Mouse (Mus musculus) colon, adult 2 months (tissue): ENCODE results near the gene U2surp. TPM values are rescaled to one million over a fixed set of nuclear protein-coding genes. Genes with fewer than 3 reads are reported as not detected.

Source experiments
- polyA plus RNA-seq: library from polyadenylated mRNA; depleted of rRNA; stranded (reverse); fragments of >200 nt; gene quantifications from 2 replicates; pipeline ENCODE4 v1.2.3, GENCODE M21; 2012; rRNA removed

The U2surp gene
- polyA plus RNA-seq, result 1.2 and 1.6 TPM in 2 replicates

DNA sequence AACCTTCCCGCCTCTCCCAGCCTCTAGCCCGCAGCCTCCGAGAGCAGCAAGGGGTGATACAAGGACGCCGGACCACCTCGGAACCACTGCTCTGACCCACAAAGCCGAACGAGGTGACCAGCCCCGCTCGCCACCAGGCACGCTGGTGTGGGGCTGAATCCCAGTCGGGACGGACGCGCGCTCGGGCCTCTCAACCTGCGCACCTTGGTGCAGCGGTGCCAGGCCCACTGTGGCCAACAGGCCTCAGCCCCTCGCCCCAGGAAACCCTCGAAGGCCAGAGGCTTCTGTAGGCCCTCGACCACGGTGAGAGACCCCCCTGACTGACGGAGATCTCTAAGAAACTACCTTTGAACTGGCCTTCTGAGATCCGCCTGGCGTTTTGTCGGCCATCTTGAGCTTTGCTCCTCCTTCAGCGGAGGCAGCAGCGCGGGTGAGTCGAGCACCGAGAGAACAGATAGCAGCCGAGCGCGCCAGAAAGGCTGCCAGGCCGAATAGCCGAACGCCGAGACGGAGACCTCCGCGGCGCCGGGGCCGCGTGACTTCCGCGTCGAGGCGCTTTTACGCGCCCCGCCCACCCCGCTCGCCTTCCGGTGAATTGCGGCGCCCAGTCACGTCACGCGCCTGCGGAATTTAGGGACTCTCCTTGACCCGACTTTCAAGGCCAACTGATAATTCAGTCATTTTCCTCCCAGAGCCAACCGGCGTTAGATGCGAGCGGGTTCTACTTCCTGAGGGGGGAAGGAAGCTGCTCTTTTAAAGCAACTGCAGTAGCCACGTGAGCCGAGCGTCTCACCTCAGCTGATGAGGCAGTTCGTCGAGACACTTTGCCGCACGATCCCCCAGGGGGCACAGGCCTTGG lies at the start of gene U2surp:
Gene U2surp (minus strand): TSS at position 525 of the 859 bp plus-strand sequence.

DNA sequence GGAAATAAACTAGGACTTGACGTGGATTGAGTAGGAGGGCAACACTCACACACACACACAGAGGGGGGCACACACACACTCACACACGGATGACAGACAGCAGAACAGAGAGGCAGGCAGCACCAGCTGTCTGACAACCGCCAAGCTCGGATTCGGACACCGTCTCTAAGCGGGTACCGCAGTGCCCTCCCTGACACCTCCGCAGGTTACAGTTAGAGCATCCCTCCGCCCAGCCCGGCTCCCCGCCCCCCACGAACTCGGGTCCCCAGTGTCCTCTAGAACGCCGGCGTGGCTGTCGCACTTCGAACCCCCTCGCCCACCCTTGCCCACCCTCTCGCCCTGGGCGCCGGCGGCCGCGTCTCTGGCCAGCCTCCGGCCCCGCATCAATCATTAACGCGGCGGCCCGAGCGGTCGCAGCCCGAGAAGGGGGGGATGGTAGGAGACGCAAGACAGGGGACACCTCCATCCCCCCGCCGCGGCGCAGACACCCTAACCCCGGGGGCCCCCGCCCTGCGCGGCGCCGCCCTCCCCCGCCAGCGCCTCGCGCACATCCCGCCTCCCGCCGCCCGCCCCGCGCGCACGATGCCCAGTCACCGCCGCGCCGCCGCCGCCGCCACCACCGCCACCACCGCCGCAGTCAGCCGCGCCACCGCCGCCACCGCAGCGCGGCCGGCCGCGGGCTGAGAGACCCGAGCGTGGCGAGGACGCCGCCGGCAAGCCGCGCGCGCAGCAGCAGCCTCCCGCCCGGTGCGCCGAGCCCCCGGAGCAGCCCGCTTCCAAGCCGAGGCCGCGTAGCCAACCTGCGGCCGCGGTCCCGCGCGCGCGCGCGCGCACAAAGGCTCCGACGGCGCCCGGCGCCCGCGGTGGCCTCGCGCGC lies 47.5 kb upstream of the U2surp start, which contains the start of gene Paqr9:
Gene Paqr9 (plus strand): TSS at position 599 of the 877 bp plus-strand sequence.

Other genes with a start within 250 kb of the U2surp start
- gene Chst2, start 105.3 kb downstream of the U2surp start, polyA plus RNA-seq, result 2.5 and 2.7 TPM in 2 replicates
- gene Paqr9, start 47.7 kb upstream of the U2surp start, polyA plus RNA-seq, result 0.27 TPM in 2 replicates
- gene Pcolce2, start 125.6 kb upstream of the U2surp start, polyA plus RNA-seq, result 0.38 and 0.40 TPM in 2 replicates
- 3.9 and 4.5 TPM in 2 replicates for gene Trpc1, start 238.4 kb upstream of the U2surp start, polyA plus RNA-seq